Mouse (Mus musculus): ENCODE results near the gene Rnf166.

Gene Rnf166

GRCm38 (mm10) chr8:122437708-122438331 is 38.0 kb downstream of the Rnf166 start:
- no peak for DNase-seq (ENCODE audit: low spot score)

- no peak for DNase-seq (ENCODE audit: low spot score)
These were observed 39.2 kb downstream of the Rnf166 start for GRCm38 (mm10) chr8:122436586-122437125.

DNA sequence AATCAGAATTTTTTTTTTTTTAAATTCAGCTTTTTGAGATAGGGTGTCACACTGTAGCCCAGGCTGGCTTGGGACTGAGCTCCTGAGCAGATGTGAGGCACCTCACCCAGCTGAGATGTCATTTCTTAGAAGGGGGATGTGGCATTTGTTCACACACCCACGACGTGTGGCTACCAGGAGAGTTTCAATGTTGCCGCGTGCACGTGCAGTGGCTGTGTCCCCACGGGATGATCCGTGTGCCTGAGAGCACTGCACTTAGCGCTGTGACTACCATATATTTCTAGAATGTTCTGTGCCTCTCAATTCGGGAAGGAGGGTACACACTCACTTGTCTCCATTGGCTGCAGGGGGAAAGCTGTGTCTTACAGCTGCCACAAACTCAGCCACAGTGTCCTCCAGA is 39.7 kb downstream of the Rnf166 start:
- no peak for DNase-seq (ENCODE audit: low spot score)

DNA sequence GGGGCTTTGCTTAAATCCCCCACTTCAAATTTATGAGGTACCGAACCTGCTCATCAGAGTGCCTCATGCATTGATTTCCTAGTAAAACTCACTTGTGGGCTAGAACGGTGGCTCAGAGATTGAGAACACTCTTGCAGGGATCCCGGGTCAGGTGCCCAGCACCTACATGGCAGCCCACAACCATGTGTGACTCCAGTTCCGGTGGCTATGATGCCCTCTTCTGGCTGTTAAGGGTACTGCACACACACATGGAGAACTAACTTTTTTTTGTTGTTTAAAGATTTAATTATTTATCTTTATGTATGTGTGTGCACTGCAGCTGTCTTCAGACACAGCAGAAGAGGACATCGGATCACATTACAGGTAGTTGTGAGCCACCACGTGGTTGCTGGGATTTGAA is 40.5 kb downstream of the Rnf166 start:
- no peak for DNase-seq (ENCODE audit: low spot score)

DNA sequence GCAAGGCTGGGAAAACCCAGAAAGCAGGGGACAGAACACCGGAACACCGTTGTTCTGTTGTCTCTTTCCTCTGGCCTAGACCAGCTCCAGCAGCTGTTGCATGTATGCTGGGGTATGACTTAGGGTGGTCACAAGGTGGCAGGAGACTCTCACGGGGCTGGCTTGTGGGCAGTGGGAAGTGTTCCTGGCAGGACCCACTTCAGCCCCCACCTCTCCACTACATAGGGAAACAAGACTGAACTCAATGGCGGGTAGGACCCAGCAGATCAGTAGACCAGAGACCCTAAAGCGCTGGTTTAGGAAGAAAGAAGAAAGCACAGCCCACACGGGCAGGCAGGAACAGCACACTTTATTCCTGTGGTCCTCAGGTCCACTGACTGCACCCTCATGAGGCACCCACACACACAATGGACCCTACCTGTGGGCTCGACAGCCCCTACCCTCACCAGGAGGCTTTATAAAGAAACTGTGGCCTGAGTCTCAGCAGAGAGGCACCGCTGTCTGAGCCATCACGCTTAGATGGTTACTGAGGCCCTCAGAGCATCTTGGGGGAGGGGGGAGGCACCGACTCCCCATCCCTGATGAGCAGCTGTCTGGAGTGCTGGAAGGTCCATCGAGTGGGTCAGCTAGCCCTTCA is 42.5 kb downstream of the Rnf166 start:
- DNase-seq (ENCODE audit: low spot score) = no peak

- DNase-seq (ENCODE audit: low spot score) = peak; percentile 87
These were observed 43.2 kb downstream of the Rnf166 start, which contains the start of gene Cyba for GRCm38 (mm10) chr8:122432443-122433268. Gene Cyba, minus strand, starts transcription at chr8:122432930.

GRCm38 (mm10) chr8:122431694-122432442 is 44.0 kb downstream of the Rnf166 start:
- peak; percentile 59 for DNase-seq (ENCODE audit: low spot score)

- DNase-seq (ENCODE audit: low spot score) = peak; percentile 72
These were observed 45.2 kb downstream of the Rnf166 start for GRCm38 (mm10) chr8:122430646-122431045.

- no peak for DNase-seq (ENCODE audit: low spot score)
These were observed 45.7 kb downstream of the Rnf166 start for GRCm38 (mm10) chr8:122430058-122430636.

DNA sequence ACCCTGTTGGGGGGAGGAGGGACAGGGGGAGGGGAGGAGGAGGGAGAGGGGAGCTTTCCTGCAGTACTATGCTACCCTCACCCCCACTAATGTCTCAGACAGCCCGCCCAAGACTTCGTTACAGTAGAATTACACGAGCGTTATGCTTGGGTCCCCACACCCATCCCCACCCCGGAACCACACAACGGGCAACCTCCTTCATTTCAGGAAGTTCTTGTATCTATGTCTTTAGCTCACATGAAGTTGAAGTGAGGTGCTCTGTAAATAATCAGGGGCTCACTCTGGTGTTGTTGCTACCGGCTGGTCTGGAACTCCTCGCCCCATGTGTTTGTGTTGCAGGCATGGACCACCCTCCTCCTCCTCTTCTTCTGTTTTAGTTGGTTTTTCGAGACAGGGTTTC is 47.7 kb downstream of the Rnf166 start:
- DNase-seq (ENCODE audit: low spot score) = no peak

- no peak for DNase-seq (ENCODE audit: low spot score)
These were observed 48.3 kb downstream of the Rnf166 start for GRCm38 (mm10) chr8:122427607-122428006.

DNA sequence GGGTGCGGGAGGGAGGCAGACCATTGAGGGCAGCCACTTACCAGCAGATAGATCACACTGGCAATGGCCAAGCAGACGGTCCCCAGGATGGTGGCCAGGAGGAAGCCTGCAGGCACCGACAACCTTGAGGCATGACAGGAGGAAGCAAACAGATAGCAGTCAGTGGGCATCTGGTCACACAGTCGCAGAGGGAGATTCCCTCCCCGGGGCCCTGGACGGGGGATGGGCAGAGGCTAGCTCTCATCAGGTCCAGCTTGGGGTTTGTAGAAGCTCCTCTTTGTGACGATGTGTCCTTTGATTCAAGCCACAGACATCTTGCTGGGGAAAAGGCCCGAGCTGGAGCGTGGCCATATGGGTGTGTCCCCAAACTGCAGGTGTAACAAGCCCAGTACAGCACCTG is 49.7 kb downstream of the Rnf166 start:
- no peak for DNase-seq (ENCODE audit: low spot score)

DNA sequence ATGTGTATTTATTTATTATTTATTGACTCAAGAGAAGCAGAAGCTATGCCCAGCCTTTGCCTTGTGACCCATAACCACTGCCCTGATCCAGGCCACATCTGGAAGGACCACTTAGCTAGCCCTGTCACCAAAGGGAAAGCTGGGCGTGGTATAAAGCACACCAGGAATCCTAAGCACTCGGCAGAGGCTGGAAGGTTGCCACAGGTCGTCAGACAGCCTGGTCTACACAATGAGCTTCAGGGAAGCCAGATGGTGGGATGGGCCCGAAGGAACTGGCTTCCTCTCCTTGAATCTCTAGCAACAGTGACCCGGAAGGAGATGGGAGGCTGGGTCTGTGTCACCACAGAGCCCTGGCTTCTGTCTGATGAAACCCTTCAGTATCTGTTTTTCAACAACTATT is 52.2 kb downstream of the Rnf166 start:
- DNase-seq (ENCODE audit: low spot score) = no peak

DNA sequence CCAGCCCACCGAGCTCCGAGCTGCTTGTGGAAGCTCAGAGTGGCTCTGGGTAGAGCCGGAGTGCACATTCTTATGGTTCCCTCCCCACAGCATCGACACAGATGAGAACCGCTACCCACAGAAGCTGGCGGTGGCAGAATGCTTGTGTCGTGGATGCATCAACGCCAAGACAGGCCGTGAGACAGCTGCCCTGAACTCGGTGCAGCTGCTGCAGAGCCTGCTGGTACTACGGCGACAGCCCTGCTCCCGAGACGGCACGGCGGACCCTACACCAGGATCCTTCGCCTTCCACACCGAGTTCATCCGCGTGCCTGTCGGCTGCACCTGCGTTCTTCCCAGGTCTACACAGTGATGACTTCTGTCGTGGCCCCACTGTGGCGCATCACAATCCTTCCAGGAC is 52.6 kb downstream of the Rnf166 start:
- no peak for DNase-seq (ENCODE audit: low spot score)

DNA sequence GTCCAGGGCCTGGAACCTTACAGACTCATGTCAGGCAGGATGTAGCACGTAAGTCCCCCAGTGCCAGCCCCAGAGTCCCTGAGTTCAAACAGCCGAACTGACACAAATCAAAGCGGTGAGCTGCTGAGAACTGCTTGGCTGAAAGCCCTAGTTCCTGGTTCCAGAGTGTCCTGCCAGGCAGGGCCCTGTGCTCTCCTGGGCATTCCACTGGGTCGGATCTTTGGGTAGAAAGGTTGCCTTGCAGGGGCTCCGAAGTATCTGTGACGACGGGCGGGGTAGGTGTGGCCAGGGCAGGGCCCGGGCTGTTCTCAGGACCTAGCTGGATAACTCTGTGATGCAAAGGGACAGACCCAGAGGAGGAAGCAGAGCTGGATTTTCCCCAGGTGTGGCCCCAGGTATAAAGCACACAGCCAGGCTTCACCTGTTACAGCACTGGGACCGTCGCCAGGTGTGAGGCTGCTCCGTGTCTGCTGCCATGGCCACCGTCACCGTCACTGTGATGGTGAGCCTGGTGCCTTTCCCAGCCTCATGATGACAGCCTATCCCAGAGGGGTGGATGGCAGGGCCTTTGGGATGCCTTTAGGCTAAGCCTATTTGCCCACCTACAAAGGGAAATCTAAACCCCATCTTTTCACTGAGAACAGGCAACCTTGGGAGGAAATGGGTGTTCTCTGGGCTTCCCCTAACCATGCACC is 54.3 kb downstream of the Rnf166 start, which contains the start of gene Il17c:
Gene Il17c, plus strand, starts transcription at position 645 of the 695 bp plus-strand sequence.
- DNase-seq (ENCODE audit: low spot score) = no peak

- DNase-seq (ENCODE audit: low spot score) = no peak
These were observed 55.8 kb downstream of the Rnf166 start for GRCm38 (mm10) chr8:122419881-122420555.

Data from yolk sac, embryonic 10.5 days (tissue).